Mouse (Mus musculus) limb, embryonic 14.5 days (tissue): ENCODE measurements around the gene Zfp689. TPM values are rescaled to one million over a fixed set of nuclear protein-coding genes. Genes with fewer than 3 reads are reported as not detected.
"Not testable (repeated sequence)": the region's sequence is repeated elsewhere in the genome, so short reads cannot be mapped to it uniquely, and the experiment has no call there.

Experiments
- ATAC-seq: fragments of 200-750 bp; cut with Nextera tagmentation; 2 replicates; pipeline ENCODE4 v1.8.0; 2017; ENCODE audit warnings: low read depth, moderate number of reproducible peaks, moderate TSS enrichment; ENCODE audit not compliant: low FRiP score
- DNase-seq: peaks from one replicate; pipeline ENCODE4 v3.0.0-alpha.2; 2015; ENCODE audit warnings: low spot score
- H3K27ac ChIP-seq: fragments of 300-500 bp; sonication (generic); replicated peaks from 2 replicates; pipeline ENCODE4 v1.5.1; 2014; ENCODE audit warnings: low read depth, mild to moderate bottlenecking, low read length, moderate library complexity, mixed read lengths
- H3K27me3 ChIP-seq: fragments of 300-500 bp; sonication (generic); 2 replicates; pipeline ENCODE4 v1.6.1; 2014; ENCODE audit warnings: low read length, mixed read lengths; ENCODE audit not compliant: control insufficient read depth, insufficient read depth
- H3K36me3 ChIP-seq: fragments of 300-500 bp; sonication (generic); 2 replicates; pipeline ENCODE4 v1.6.1; 2014; ENCODE audit warnings: mild to moderate bottlenecking, low read length, moderate library complexity, mixed read lengths; ENCODE audit not compliant: control insufficient read depth, insufficient read depth
- H3K4me1 ChIP-seq: fragments of 300-500 bp; sonication (generic); 2 replicates; pipeline ENCODE4 v1.6.1; 2014; ENCODE audit warnings: antibody characterized with exemption, low read length, mixed read lengths; ENCODE audit not compliant: control insufficient read depth, insufficient read depth
- H3K4me2 ChIP-seq: fragments of 300-500 bp; sonication (generic); replicated peaks from 2 replicates; pipeline ENCODE4 v1.6.1; 2014; ENCODE audit warnings: low read depth, mild to moderate bottlenecking, low read length, moderate library complexity; ENCODE audit not compliant: severe bottlenecking
- H3K4me3 ChIP-seq: fragments of 300-500 bp; sonication (generic); replicated peaks from 2 replicates; pipeline ENCODE4 v1.5.1; 2014; ENCODE audit warnings: low read length
- H3K9ac ChIP-seq: fragments of 300-500 bp; sonication (generic); 2 replicates; pipeline ENCODE4 v1.6.1; 2014; ENCODE audit warnings: mild to moderate bottlenecking, low read depth, low read length, moderate library complexity; ENCODE audit not compliant: severe bottlenecking
- H3K9me3 ChIP-seq: fragments of 300-500 bp; sonication (generic); 2 replicates; pipeline ENCODE4 v1.6.1; 2016; ENCODE audit warnings: low read length; ENCODE audit not compliant: control insufficient read depth
- POLR2A ChIP-seq: fragments of 200-500 bp; IDR thresholded peaks from 2 replicates; pipeline ENCODE4 v1.8.0; 2012; ENCODE audit warnings: inconsistent platforms, mild to moderate bottlenecking, moderate library complexity, borderline replicate concordance; ENCODE audit not compliant: insufficient read depth, insufficient read length; ENCODE audit errors: extremely low read depth
- WGBS: fragments of 180-500 bp; shearing (Covaris S2); extraction: QIAGEN DNeasy Blood & Tissue Kit; methylation state at CpG from one replicate; pipeline ENCODE4 v1.1.7; 2014; 5-methylcytosine and 5-hydroxymethylcytosine counted together
- polyA plus RNA-seq, 2 experiments: library from polyadenylated mRNA; depleted of rRNA in 1 of 2; stranded (reverse) in 1 of 2; unstranded in 1 of 2; fragments of >200 nt; fragmentation: Nextera tagmentation in 1 of 2; extraction: Ambion mirVana in 1 of 2; gene quantifications; 2 replicates each; pipeline versions ENCODE4 v1.2.1 to v1.2.3; 2012 to 2014

Zfp689 gene
- polyA plus RNA-seq, 2 experiments, result 7.7 to 10.2 TPM

GRCm38 (mm10) chr7:127489982-127490381, 41.0 kb upstream of the Zfp689 start:
- Histone ChIP-seq H3K9me3 (no peaks in the 10 kb centered on the region), H3K4me2 (no peak overlapping the region), H3K4me3 (no peak overlapping the region), H3K9ac (no peak overlapping the region), H3K36me3 (peaks cover 69% of the 10 kb centered on the region), H3K27me3 (no peaks in the 10 kb centered on the region), H3K27ac (no peak overlapping the region), H3K4me1 (no peaks in the 10 kb centered on the region)
- no peak for DNase-seq
- no peak for ATAC-seq
- TF ChIP-seq POLR2A, result no peak
- WGBS, result 97% methylated on average over 7 of the region's 7 CpGs

- H3K27me3 ChIP-seq, ATAC-seq, H3K4me3 ChIP-seq, DNase-seq, H3K9ac ChIP-seq, H3K4me2 ChIP-seq, H3K27ac ChIP-seq, H3K4me1 ChIP-seq, H3K9me3 ChIP-seq: not testable (repeated sequence)
- WGBS, result 87% methylated on average over 4 of the region's 5 CpGs
- H3K36me3 ChIP-seq, result peaks cover 85% of the 10 kb centered on the region
These were observed 39.4 kb upstream of the Zfp689 start for GRCm38 (mm10) chr7:127488364-127488763.

- Histone ChIP-seq H3K9ac (no peak overlapping the region), H3K4me2 (no peak overlapping the region), H3K36me3 (peaks cover 93% of the 10 kb centered on the region), H3K9me3 (no peaks in the 10 kb centered on the region), H3K4me3 (no peak overlapping the region), H3K27me3 (no peaks in the 10 kb centered on the region), H3K4me1 (peaks cover 5% of the 10 kb centered on the region), H3K27ac (no peak overlapping the region)
- no peak for TF ChIP-seq POLR2A
- WGBS, result 89% methylated on average over 5 of the region's 5 CpGs
- DNase-seq (no peak), ATAC-seq (no peak)
These were observed 36.5 kb upstream of the Zfp689 start for GRCm38 (mm10) chr7:127485416-127485815.

- DNase-seq (no peak), ATAC-seq (no peak)
- H3K27ac ChIP-seq, result no peak overlapping the region; the same call in 1 of the 2 replicates
- H3K4me1 ChIP-seq, result peaks cover 14% of the 10 kb centered on the region
- H3K4me3 ChIP-seq, result peak overlapping the region; percentile 89
- peak overlapping the region; percentile 86 for H3K4me2 ChIP-seq
- peaks cover 59% of the 10 kb centered on the region for H3K36me3 ChIP-seq
- peak overlapping the region; percentile 92 for H3K9ac ChIP-seq
- no peak for TF ChIP-seq POLR2A
- no peaks in the 10 kb centered on the region for H3K9me3 ChIP-seq
- H3K27me3 ChIP-seq, result no peaks in the 10 kb centered on the region
- WGBS, result 59% methylated on average over 2 of the region's 2 CpGs
These were observed 31.4 kb upstream of the Zfp689 start for GRCm38 (mm10) chr7:127480321-127480720.

GRCm38 (mm10) chr7:127479318-127480225, 30.6 kb upstream of the Zfp689 start:
- Histone ChIP-seq H3K36me3 (peaks cover 59% of the 10 kb centered on the region), H3K4me1 (peaks cover 14% of the 10 kb centered on the region), H3K27ac (peak overlapping the region; percentile 85), H3K27me3 (no peaks in the 10 kb centered on the region), H3K9ac (peak overlapping the region; percentile 92), H3K4me2 (peak overlapping the region; percentile 86), H3K4me3 (peak overlapping the region; percentile 89), H3K9me3 (no peaks in the 10 kb centered on the region)
- TF ChIP-seq POLR2A, result no peak
- 4% methylated on average over 44 of the region's 48 CpGs for WGBS
- DNase-seq (no peak), ATAC-seq (no peak)
